ENCODE assay signal across 7 mouse cellular contexts in the genomic region with DNA sequence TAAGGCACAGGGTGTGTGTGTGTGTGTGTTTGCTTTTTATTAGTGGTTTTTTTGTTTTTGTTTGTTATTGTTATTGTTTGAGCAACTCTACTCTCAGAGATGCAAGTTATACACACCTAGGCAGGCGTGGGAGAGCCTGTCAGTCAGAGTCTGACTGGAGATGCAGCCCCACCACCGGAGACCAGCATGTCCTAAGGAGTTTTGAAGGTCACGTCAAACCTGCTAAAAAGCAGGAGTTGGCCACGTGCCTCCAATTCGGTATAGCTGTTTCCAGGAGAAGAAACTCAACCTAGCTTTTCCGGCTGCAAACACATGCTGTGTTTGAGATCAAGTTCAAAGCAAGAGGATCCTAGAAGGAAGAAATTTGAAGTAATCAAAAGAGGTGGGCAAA. TPM values are rescaled to one million over a fixed set of nuclear protein-coding genes. Genes with fewer than 3 reads are reported as not detected.
A peak's percentile ranks its signal among the peaks of the same experiment; 100 is the strongest.
DNase-seq lines count a peak whose midpoint lies in the region; ATAC-seq and TF ChIP-seq lines count a peak whose summit lies in the region.

No protein-coding gene starts in this region.

- H3K9me3 ChIP-seq in embryonic facial prominence, embryonic 12.5 days = no peaks in the 10 kb centered on the region
- no peaks in the 10 kb centered on the region for H3K9me3 ChIP-seq in neural tube, embryonic 12.5 days

- 4% methylated on average over 6 of the region's 6 CpGs for WGBS in embryonic facial prominence, embryonic 12.5 days
- WGBS in neural tube, embryonic 12.5 days = 18% methylated on average over 6 of the region's 6 CpGs
- WGBS in thymus, adult 2 months = 52% methylated on average over 6 of the region's 6 CpGs

- H3K4me3 ChIP-seq in embryonic facial prominence, embryonic 12.5 days = peak overlapping the region; percentile 65
- peak overlapping the region; percentile 67; the same call in 1 of the 2 replicates for H3K4me3 ChIP-seq in neural tube, embryonic 12.5 days
- H3K4me3 ChIP-seq in thymus, adult 2 months (ENCODE audit: control insufficient read depth, insufficient read depth, low read length) = no peak overlapping the region

- H3K4me2 ChIP-seq in embryonic facial prominence, embryonic 12.5 days (replicated peaks) = peak overlapping the region; percentile 97
- peak overlapping the region; percentile 97 for H3K4me2 ChIP-seq in neural tube, embryonic 12.5 days (replicated peaks)

- H3K27me3 ChIP-seq in embryonic facial prominence, embryonic 12.5 days = peaks cover 10% of the 10 kb centered on the region
- H3K27me3 ChIP-seq in neural tube, embryonic 12.5 days (replicated peaks) = peaks cover 21% of the 10 kb centered on the region
- H3K27me3 ChIP-seq in thymus, adult 2 months (ENCODE audit: control insufficient read depth, insufficient read depth, low read length) = peaks cover 14% of the 10 kb centered on the region

- H3K4me1 ChIP-seq in embryonic facial prominence, embryonic 12.5 days = peaks cover 12% of the 10 kb centered on the region; the same call in 1 of the 2 replicates
- H3K4me1 ChIP-seq in neural tube, embryonic 12.5 days = peaks cover 11% of the 10 kb centered on the region
- no peaks in the 10 kb centered on the region; the same call in 1 of the 2 replicates for H3K4me1 ChIP-seq in thymus, adult 2 months (replicated peaks; ENCODE audit: control insufficient read depth, insufficient read depth, low read length)

- DNase-seq in right cerebral cortex, postnatal 10 days (ENCODE audit: low spot score in 2 of 2) = peak; percentile 54 to 57
- no peak for DNase-seq in right cerebral cortex, postnatal 25 days
- peak; percentile 25 to 29 for DNase-seq in kidney, adult 8-10 months
- no peak for DNase-seq in spleen, adult 12 weeks (ENCODE audit: low spot score)
- DNase-seq in thymus, adult 2 months = no peak

- H3K27ac ChIP-seq in embryonic facial prominence, embryonic 12.5 days = no peak overlapping the region
- H3K27ac ChIP-seq in neural tube, embryonic 12.5 days = no peak overlapping the region
- no peak overlapping the region for H3K27ac ChIP-seq in thymus, adult 2 months (ENCODE audit: control insufficient read depth, insufficient read depth, low read length)

- no peak for ATAC-seq in embryonic facial prominence, embryonic 12.5 days (ENCODE audit: insufficient number of reproducible peaks, insufficient read depth, low FRiP score, low TSS enrichment)
- ATAC-seq in neural tube, embryonic 12.5 days (ENCODE audit: low FRiP score, low read depth) = no peak

- TF ChIP-seq POLR2A in thymus, adult 2 months (IDR thresholded peaks at IDR 0.05; ENCODE audit: control insufficient read depth, extremely low read depth, insufficient read depth, low read length, poor library complexity) = no peak

- H3K9ac ChIP-seq in embryonic facial prominence, embryonic 12.5 days = peak overlapping the region; percentile 63; the same call in 1 of the 2 replicates
- no peak overlapping the region for H3K9ac ChIP-seq in neural tube, embryonic 12.5 days

- no peak for TF ChIP-seq CTCF in thymus, adult 2 months (IDR thresholded peaks at IDR 0.05; ENCODE audit: borderline replicate concordance, control insufficient read depth, extremely low read depth, insufficient read depth, low read length, poor library complexity)

- H3K36me3 ChIP-seq in embryonic facial prominence, embryonic 12.5 days = no peaks in the 10 kb centered on the region
- no peaks in the 10 kb centered on the region for H3K36me3 ChIP-seq in neural tube, embryonic 12.5 days
- H3K36me3 ChIP-seq in thymus, adult 2 months (ENCODE audit: control insufficient read depth, insufficient read depth, low read length) = no peaks in the 10 kb centered on the region

RNA-seq across cellular contexts. Expression of a gene that starts 0.3 kb away (rescaled TPM):
- polyA plus RNA-seq in embryonic facial prominence, embryonic 12.5 days (2016; fragmentation: Nextera tagmentation; extraction: Ambion mirVana) = 1.0 and 1.4 TPM in 2 replicates
- polyA plus RNA-seq in neural tube, embryonic 12.5 days (2016; fragmentation: Nextera tagmentation; extraction: Ambion mirVana) = 5.9 TPM in 2 replicates
- 0.04 and 0.06 TPM in 2 replicates for polyA plus RNA-seq in thymus, adult 2 months (2012; rRNA removed)

Comparison
In these comparisons a context has a peak if more than half of its experiments do, and no peak if none do; other contexts are left out.
1. DNase-seq: peak in right cerebral cortex, postnatal 10 days (2 of 2) and kidney, adult 8-10 months (2 of 2); none in right cerebral cortex, postnatal 25 days (single experiment), spleen, adult 12 weeks (single experiment) and thymus, adult 2 months (single experiment).